Mouse (Mus musculus): ENCODE measurements around the gene Abcb9. TPM values are rescaled to one million over a fixed set of nuclear protein-coding genes. Genes with fewer than 3 reads are reported as not detected.

Gene Abcb9
- total RNA-seq, 1 experiment from 2014 or later, result 0.84 TPM

- ATAC-seq (replicated peaks in 1 of 2; ENCODE audit: insufficient read depth in 1 of 2, low FRiP score in 2 of 2, low TSS enrichment in 1 of 2, low read depth in 1 of 2, poor library complexity in 2 of 2, severe bottlenecking in 2 of 2), result 0 out of 4 replicates have a peak, but pooled peaks of 1 of the 2 experiments have one; percentile 2
Measured at GRCm38 (mm10) chr5:124011927-124012326, 83.7 kb downstream of the Abcb9 start.

Other genes with a start within 250 kb of the Abcb9 start
- 9.5 and 10.4 TPM in 2 replicates for gene Hcar2, start 230.3 kb downstream of the Abcb9 start, total RNA-seq (2017)
- gene Hcar1, start 215.8 kb downstream of the Abcb9 start, total RNA-seq (2017), result not detected in 2 replicates
- gene Denr, start 188.6 kb downstream of the Abcb9 start, total RNA-seq (2017), result 79.2 and 86.1 TPM in 2 replicates
- gene Gm43518, start 168.4 kb downstream of the Abcb9 start, total RNA-seq (2017), result 2.9 and 4.6 TPM in 2 replicates
- gene Ccdc62, start 165.1 kb downstream of the Abcb9 start, total RNA-seq (2017), result 4.9 and 6.2 TPM in 2 replicates
- 36.8 and 47.0 TPM in 2 replicates for gene Hip1r, start 122.2 kb downstream of the Abcb9 start, total RNA-seq (2017)
- gene Vps37b, start 63.5 kb downstream of the Abcb9 start, total RNA-seq (2017), result 20.4 and 22.2 TPM in 2 replicates
- 7.9 and 13.8 TPM in 2 replicates for gene Ogfod2, start 16.5 kb upstream of the Abcb9 start, total RNA-seq (2017)
- 81.3 and 90.1 TPM in 2 replicates for gene Arl6ip4, start 20.3 kb upstream of the Abcb9 start, total RNA-seq (2017)
- gene Pitpnm2, start 154.0 kb upstream of the Abcb9 start, total RNA-seq (2017), result 8.0 and 14.3 TPM in 2 replicates
- 27.8 and 41.0 TPM in 2 replicates for gene Mphosph9, start 232.2 kb upstream of the Abcb9 start, total RNA-seq (2017)
- 22.3 and 24.6 TPM in 2 replicates for gene 2810006K23Rik, start 232.3 kb upstream of the Abcb9 start, total RNA-seq (2017)

Data from hematopoietic stem cell, adult 5-6 weeks (primary cell).